Mouse (Mus musculus) MEL (cell line): Measurements from ENCODE around the gene Acss2.

ENCODE experiments used
- BHLHE40 ChIP-seq: IDR thresholded peaks from 2 replicates; pipeline ENCODE4 v1.6.1; 2012; ENCODE audit warnings: low read depth, mild to moderate bottlenecking, inconsistent platforms, low read length, improper control_type of control experiment, borderline replicate concordance
- CTCF ChIP-seq, 3 experiments: IDR thresholded peaks in 2 of 3; conservative IDR thresholded peaks in 1 of 3; 2 replicates each; pipeline ENCODE4 v1.5.1; 2011 to 2012; ENCODE audit warnings: low read length in 3 of 3, low read depth in 2 of 3, mild to moderate bottlenecking in 2 of 3, improper control_type of control experiment in 1 of 3, inconsistent platforms in 1 of 3, mixed read lengths in 1 of 3, moderate library complexity in 1 of 3; ENCODE audit not compliant: control insufficient read depth in 1 of 3, insufficient read depth in 1 of 3, poor library complexity in 1 of 3, severe bottlenecking in 1 of 3
- NRF1 ChIP-seq: IDR thresholded peaks from 2 replicates; pipeline ENCODE4 v1.6.1; 2014; ENCODE audit warnings: low read depth, mild to moderate bottlenecking, inconsistent platforms, low read length, improper control_type of control experiment, moderate library complexity; ENCODE audit not compliant: poor library complexity, insufficient read depth, severe bottlenecking
- POLR2A ChIP-seq, 2 experiments: IDR thresholded peaks; 2 replicates each; pipeline ENCODE4 v1.6.1; 2011 to 2012; ENCODE audit warnings: low read length in 2 of 2, mild to moderate bottlenecking in 2 of 2, control low read depth in 1 of 2, improper control_type of control experiment in 1 of 2, low read depth in 1 of 2, moderate library complexity in 1 of 2; ENCODE audit not compliant: control insufficient read depth in 1 of 2, insufficient read depth in 1 of 2, poor library complexity in 1 of 2
- RCOR1 ChIP-seq: IDR thresholded peaks from 2 replicates; pipeline ENCODE4 v1.6.1; 2012; ENCODE audit warnings: low read depth, mild to moderate bottlenecking, inconsistent platforms, low read length, improper control_type of control experiment
- ZMIZ1 ChIP-seq: IDR thresholded peaks from 2 replicates; pipeline ENCODE4 v1.6.1; 2012; ENCODE audit warnings: low read depth, mild to moderate bottlenecking, inconsistent platforms, low read length, improper control_type of control experiment, moderate library complexity
- ZNF384 ChIP-seq: IDR thresholded peaks from 2 replicates; pipeline ENCODE4 v1.6.1; 2012; ENCODE audit warnings: low read depth, mild to moderate bottlenecking, inconsistent platforms, low read length, improper control_type of control experiment

DNA sequence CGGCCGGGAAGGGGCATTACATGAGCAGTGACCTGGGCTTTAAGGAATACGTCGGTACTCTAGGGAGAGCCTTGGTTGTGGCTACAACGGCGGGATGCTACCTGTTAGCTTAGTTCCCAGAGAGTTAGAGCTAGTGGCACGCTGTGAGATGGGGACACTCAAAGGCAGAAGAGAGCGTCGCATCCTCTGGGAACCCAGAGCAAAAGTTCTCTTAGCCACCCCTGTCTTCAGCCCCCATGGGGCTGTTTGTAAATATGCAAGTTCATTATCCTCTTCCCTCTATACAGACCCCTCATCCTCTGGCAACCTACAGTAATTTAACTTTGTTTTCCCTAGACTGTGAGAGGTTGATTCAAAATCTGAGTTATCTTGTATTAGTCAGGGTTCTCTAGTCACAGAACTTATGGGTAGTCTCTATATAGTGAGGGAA, 75.1 kb downstream of the Acss2 start:
- TF ChIP-seq RCOR1 (no peak), POLR2A (IDR thresholded peaks at IDR 0.05; ENCODE audit: control insufficient read depth in 1 of 2, insufficient read depth in 1 of 2, low read depth in 1 of 2, low read length in 2 of 2, poor library complexity in 1 of 2) (peak in 1 of 2 experiments; percentile 52; a peak in 2 of 4 replicates), CTCF (IDR thresholded peaks at IDR 0.05 in 2 of 3, conservative IDR thresholded peaks at IDR 0.05 in 1 of 3; ENCODE audit: control insufficient read depth in 1 of 3, insufficient read depth in 1 of 3, low read depth in 2 of 3, low read length in 3 of 3, poor library complexity in 1 of 3, severe bottlenecking in 1 of 3) (no peak), ZNF384 (no peak), BHLHE40 (no peak), NRF1 (no peak), ZMIZ1 (no peak)
